Mouse (Mus musculus) bone marrow macrophage, adult 2 months (primary cell): ENCODE data around the gene Mafg. TPM values are rescaled to one million over a fixed set of nuclear protein-coding genes. Genes with fewer than 3 reads are reported as not detected.
A peak's percentile ranks its signal among the peaks of the same experiment; 100 is the strongest.

Experiments
- H3K27ac ChIP-seq: 2 replicates; pipeline ENCODE4 v1.5.1; 2012; ENCODE audit warnings: low read depth, low read length; ENCODE audit not compliant: insufficient read depth
- H3K4me1 ChIP-seq: 2 replicates; pipeline ENCODE4 v1.6.1; 2012; ENCODE audit warnings: low read length; ENCODE audit not compliant: control insufficient read depth, insufficient read depth
- H3K4me3 ChIP-seq: 2 replicates; pipeline ENCODE4 v1.5.1; 2012; ENCODE audit warnings: mild to moderate bottlenecking, low read length, moderate library complexity; ENCODE audit not compliant: insufficient read depth
- CTCF ChIP-seq: IDR thresholded peaks from 2 replicates; pipeline ENCODE4 v1.5.1; 2012; ENCODE audit warnings: low read depth, mild to moderate bottlenecking, low read length, moderate library complexity
- POLR2A ChIP-seq: IDR thresholded peaks from 2 replicates; pipeline ENCODE4 v1.6.1; 2012; ENCODE audit warnings: mild to moderate bottlenecking, low read depth, low read length, borderline replicate concordance
- polyA plus RNA-seq: library from polyadenylated mRNA; stranded (reverse); fragments of >200 nt; gene quantifications from 2 replicates; pipeline ENCODE4 v1.2.4, GENCODE M21; 2012; ENCODE audit not compliant: missing spikeins, insufficient read depth, insufficient read length

Mafg gene
- polyA plus RNA-seq, 1 experiment = 77.5 TPM

DNA sequence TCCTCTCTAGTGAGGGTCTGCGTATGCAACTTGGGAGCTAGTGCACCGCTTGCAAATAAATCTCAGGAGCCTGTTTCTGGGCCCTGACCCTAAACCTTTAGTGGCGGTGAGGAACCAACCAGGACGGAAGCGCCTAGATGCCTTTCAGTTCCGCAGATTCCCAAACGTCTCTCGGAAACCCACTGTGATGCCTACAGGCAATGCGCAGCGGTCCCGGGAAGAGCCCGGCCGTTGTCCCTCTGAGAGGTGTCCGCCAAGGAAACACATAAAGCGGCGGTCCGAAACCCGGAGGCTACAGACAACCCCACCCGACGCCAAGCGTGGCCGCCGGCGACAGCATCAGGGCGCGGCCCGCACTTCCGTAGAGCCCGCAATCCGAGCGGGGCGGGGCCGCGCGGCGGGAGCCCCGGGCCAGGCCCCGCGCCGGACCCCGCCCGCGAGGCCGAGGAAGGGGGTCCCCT, 52.5 kb downstream of the Mafg start:
- H3K4me1 ChIP-seq = peaks cover 17% of the 10 kb centered on the region
- TF ChIP-seq CTCF (no peak), POLR2A (no peak)
- peak overlapping the region; percentile 88 for H3K27ac ChIP-seq
- peak overlapping the region; percentile 87 for H3K4me3 ChIP-seq

DNA sequence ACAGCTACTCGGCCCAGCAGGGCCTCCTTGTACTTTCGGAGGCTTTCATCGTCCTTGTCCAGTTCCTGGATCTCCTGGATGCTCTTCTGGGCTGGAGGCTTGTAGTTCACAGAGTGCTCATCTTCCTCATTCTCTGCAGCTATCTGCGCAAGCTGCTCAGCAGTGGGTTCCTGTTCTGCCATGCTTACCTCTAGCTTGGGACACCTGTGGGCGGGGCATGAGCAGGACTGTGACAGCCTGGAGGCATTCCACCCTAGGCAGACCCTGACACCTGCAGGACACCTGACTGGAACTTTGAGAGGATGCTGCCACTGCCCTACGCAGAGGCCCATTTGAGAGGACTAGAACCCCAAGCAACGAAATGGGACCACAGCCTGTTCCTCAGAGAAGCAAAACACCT, 53.2 kb downstream of the Mafg start:
- H3K4me3 ChIP-seq = peak overlapping the region; percentile 87
- TF ChIP-seq CTCF (no peak), POLR2A (no peak)
- H3K27ac ChIP-seq = peak overlapping the region; percentile 88
- peaks cover 18% of the 10 kb centered on the region for H3K4me1 ChIP-seq

DNA sequence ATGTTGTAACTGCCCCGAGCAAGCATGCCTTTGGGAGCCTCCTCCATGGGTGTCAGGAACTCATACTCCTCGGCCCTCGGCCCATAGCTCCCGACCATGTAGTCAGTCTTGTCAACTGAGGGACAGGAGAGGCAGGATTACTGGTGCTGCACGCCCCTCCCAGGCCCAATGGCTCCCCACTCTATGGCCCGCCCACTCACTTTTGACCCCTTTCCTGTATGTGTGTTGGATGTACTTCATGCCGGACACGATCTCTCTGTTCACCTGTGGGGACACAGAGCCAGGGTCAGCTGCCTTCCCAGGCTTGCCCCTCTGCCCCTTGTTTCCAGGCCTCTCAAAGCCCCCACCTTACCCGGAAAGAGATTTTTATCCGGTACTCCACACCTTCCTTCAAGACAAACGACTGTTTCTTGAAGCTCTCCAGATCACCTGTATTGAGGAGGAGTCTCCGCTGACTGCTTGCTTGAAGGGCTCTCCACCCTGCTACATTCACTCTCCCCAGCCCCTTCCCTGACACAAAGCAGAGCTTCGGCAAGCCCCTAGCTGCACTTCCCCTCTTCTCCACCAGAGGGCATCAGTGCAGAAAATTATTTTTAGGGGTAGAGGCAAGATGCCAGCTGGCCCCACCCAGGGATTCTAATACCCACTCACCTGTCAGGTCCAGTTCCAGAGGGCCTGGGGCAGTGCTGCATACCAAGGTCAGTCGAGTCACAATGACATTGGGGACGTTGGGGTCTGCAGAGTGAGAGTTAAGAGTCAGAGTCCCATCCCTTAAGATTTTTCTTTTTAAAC, 53.9 kb downstream of the Mafg start:
- TF ChIP-seq POLR2A (no peak), CTCF (peak; percentile 66)
- peak overlapping the region; percentile 87 for H3K4me3 ChIP-seq
- peaks cover 22% of the 10 kb centered on the region for H3K4me1 ChIP-seq
- H3K27ac ChIP-seq = no peak overlapping the region

DNA sequence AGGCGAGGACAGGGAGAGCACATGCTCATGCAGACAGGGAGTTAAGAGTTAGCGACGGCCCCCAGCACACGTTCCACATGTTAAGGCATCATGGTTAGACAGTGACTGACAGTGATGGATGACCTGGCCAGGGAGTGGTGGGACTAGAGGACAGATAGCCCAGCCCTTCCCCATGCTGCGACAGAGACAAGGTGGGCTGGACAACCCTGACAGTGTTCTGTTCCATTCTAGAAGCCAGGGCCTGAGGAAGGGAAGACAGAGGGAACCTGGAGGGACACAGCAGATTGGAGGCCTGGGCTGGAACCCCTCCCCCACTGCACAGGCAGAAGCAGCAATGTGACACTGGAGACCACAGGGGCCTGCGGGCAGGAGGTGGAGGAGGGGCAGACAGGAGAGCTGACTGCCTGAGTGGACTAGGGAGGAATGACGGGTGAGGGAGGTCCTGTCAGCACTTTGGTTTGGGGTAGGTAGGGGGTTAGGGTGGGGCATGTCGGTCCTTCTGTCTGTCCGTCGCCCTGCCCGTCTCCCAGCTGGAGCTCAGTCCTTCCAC, 54.6 kb downstream of the Mafg start:
- Histone ChIP-seq H3K27ac (no peak overlapping the region), H3K4me1 (peaks cover 24% of the 10 kb centered on the region), H3K4me3 (no peak overlapping the region)
- TF ChIP-seq POLR2A = no peak
- no peak for TF ChIP-seq CTCF

DNA sequence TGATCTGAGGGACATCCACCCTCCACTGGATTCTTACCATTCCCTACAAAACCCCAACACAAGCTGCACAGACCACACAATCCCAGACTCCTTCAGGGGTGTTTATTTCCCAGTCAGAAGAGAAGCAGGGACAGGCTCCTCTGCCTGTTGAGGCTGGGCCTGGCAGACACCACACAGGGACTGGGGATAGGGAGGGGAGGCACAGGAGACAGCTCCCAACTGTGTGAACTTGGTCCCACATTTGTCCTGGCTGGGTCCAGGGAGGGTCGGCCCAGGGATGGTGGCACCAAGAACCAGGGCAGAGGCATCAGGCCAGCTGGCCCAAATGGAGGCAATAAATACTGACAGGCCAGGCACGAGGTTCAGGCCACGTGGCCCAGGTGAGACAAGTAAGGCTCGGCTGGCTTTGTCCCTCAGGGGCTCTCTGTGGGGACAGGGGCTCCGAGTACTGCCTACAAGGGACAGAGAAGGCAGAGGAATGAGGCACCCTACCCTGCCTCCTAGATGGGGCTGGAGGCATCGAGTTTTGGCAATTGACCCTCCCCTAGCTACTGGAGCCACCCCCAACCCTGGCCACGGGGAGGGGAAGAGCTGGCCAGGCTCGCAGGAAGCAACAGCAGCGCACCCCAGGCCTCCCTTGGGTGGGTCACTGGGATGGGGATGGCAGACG, 55.2 kb downstream of the Mafg start:
- H3K4me1 ChIP-seq = peaks cover 24% of the 10 kb centered on the region
- no peak overlapping the region for H3K4me3 ChIP-seq
- no peak overlapping the region for H3K27ac ChIP-seq
- TF ChIP-seq CTCF = no peak
- no peak for TF ChIP-seq POLR2A

DNA sequence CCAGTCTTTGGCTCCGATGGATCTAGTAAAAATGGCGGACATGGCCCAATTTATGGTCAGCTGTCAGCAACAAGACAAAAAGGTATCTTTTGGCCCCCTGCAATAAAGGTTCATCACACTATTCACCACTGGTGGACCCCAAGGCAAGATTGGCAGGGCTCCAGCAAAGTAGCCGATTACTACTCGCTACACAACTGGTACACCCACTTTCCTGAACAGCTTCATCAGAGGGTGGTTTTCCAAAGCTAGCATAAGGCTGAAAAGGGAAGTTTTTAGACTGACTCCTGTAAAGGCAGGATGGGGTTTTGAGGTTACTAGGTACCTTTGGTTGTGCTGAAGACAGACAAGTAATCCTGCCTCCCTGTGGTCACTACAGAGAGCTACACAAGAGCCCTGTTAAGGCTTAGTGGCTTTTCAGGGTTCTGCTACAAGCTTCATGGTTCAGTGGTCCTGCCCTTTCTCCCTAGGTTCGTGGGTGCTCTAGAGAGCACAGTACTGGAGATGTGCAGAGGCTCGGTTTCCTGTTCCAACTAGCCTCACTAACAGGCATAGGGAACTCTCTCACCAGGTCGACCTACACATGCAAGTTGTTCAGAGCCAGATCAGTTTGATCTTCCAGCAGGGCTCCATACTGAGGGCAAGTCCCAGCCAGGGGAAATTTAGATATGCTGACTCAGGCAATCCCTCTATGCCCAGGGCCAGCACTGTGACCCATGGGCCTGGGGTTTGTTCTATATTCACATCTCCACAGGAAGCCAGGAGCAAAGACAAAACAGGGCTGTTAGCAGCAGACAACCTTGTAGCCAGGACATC, 56.0 kb downstream of the Mafg start:
- TF ChIP-seq CTCF (no peak), POLR2A (no peak)
- no peak overlapping the region for H3K4me3 ChIP-seq
- H3K4me1 ChIP-seq = peaks cover 22% of the 10 kb centered on the region
- H3K27ac ChIP-seq = no peak overlapping the region

DNA sequence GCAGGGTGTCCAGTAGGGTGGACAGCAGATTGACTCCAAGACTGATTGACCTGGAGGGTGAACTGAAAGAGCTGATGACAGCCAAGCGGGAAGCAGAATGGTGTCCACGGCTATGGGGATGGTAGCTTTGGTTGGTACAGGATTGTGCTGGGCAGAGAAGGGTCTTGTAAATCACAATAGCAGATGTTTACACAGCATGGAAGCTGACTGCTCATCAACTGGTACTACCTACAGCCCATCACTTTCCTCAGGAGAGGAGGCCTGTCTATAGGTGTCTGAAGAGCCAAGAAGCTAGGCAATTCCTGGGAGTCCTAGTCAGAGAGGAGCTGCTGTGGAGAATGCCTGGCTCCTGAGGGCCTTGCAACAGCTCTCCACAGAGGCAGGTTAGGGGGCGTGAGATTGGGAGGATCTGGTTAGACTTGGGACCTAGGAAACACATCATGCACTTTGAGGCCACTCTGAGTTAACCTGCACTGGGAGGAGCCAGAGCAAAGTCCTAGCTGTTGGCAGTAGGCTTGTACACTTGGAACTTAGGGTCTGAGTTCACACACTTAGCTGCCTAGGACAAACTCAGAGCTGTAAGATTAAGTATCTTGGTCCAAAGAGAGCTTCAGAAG, 56.9 kb downstream of the Mafg start:
- Histone ChIP-seq H3K4me3 (no peak overlapping the region), H3K4me1 (peaks cover 21% of the 10 kb centered on the region), H3K27ac (no peak overlapping the region)
- TF ChIP-seq CTCF = no peak
- no peak for TF ChIP-seq POLR2A

DNA sequence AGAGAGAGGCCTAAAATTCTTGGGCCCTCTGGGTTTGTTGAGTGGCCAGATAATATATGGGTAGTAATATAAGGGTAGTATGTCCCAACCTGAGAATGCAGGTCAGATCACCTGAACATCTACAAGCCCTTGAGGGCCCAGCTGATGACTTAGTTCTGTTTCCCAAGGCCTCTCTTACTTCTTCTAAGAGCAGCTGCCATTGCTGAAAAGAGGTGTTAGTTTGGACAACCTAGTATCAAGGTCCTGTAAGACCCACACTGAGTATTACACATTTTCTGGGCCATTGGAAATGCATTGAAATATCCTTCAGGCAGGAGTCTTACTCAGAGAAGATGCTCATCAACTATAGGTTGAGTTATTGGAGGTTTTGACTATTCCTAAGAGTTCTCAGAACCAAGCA, 57.5 kb downstream of the Mafg start:
- Histone ChIP-seq H3K27ac (no peak overlapping the region), H3K4me3 (no peak overlapping the region), H3K4me1 (peaks cover 25% of the 10 kb centered on the region)
- TF ChIP-seq POLR2A (no peak), CTCF (no peak)

Other genes with a start within 250 kb of the Mafg start
- 45.6 and 46.6 TPM in 2 replicates for gene Nploc4, start 195.9 kb downstream of the Mafg start, polyA plus RNA-seq
- gene Tspan10, start 191.0 kb downstream of the Mafg start, polyA plus RNA-seq = 0.32 TPM in 1 of 2 replicates, not detected in the other
- 0.49 and 0.62 TPM in 2 replicates for gene Pde6g, start 180.1 kb downstream of the Mafg start, polyA plus RNA-seq
- 11.4 and 15.4 TPM in 2 replicates for gene Oxld1, start 175.5 kb downstream of the Mafg start, polyA plus RNA-seq
- 9.9 and 16.6 TPM in 2 replicates for gene Ccdc137, start 175.5 kb downstream of the Mafg start, polyA plus RNA-seq
- gene Arl16, start 166.0 kb downstream of the Mafg start, polyA plus RNA-seq = 13.0 and 13.6 TPM in 2 replicates
- 43.3 and 46.7 TPM in 2 replicates for gene Mrpl12, start 149.0 kb downstream of the Mafg start, polyA plus RNA-seq
- gene Slc25a10, start 141.8 kb downstream of the Mafg start, polyA plus RNA-seq = 62.9 and 65.6 TPM in 2 replicates
- gene Gcgr, start 102.9 kb downstream of the Mafg start, polyA plus RNA-seq = not detected in 2 replicates
- 63.5 and 64.0 TPM in 2 replicates for gene Mcrip1, start 83.9 kb downstream of the Mafg start, polyA plus RNA-seq
- not detected in 2 replicates for gene Ppp1r27, start 82.5 kb downstream of the Mafg start, polyA plus RNA-seq
- gene P4hb, start 60.3 kb downstream of the Mafg start, polyA plus RNA-seq = 292 and 334 TPM in 2 replicates
- 628 and 760 TPM in 2 replicates for gene Arhgdia, start 52.0 kb downstream of the Mafg start, polyA plus RNA-seq
- gene Alyref, start 35.2 kb downstream of the Mafg start, polyA plus RNA-seq = 97.5 and 121 TPM in 2 replicates
- 127 and 128 TPM in 2 replicates for gene Anapc11, start 35.2 kb downstream of the Mafg start, polyA plus RNA-seq
- 1.4 TPM in 1 of 2 replicates, not detected in the other for gene Npb, start 25.1 kb downstream of the Mafg start, polyA plus RNA-seq
- gene Pcyt2, start 15.7 kb downstream of the Mafg start, polyA plus RNA-seq = 52.4 and 64.5 TPM in 2 replicates
- 78.5 and 91.5 TPM in 2 replicates for gene Sirt7, start 8.4 kb downstream of the Mafg start, polyA plus RNA-seq
- gene Pycr1, start 10.2 kb upstream of the Mafg start, polyA plus RNA-seq = 0.61 and 0.78 TPM in 2 replicates
- gene Myadml2, start 14.6 kb upstream of the Mafg start, polyA plus RNA-seq = not detected in 2 replicates
- not detected in 2 replicates for gene Notum, start 27.6 kb upstream of the Mafg start, polyA plus RNA-seq
- 42.8 and 50.5 TPM in 2 replicates for gene Aspscr1, start 39.4 kb upstream of the Mafg start, polyA plus RNA-seq
- 109 and 110 TPM in 2 replicates for gene Cenpx, start 80.1 kb upstream of the Mafg start, polyA plus RNA-seq
- gene Lrrc45, start 80.3 kb upstream of the Mafg start, polyA plus RNA-seq = 34.3 and 46.1 TPM in 2 replicates
- 14.3 and 18.1 TPM in 2 replicates for gene Rac3, start 87.9 kb upstream of the Mafg start, polyA plus RNA-seq
- gene Dcxr, start 93.7 kb upstream of the Mafg start, polyA plus RNA-seq = 65.0 and 65.6 TPM in 2 replicates
- 57.0 and 81.4 TPM in 2 replicates for gene Cbr2, start 98.5 kb upstream of the Mafg start, polyA plus RNA-seq
- 13.2 and 32.4 TPM in 2 replicates for gene Hmga1b, start 129.2 kb upstream of the Mafg start, polyA plus RNA-seq
- 18.3 and 22.6 TPM in 2 replicates for gene Rfng, start 150.6 kb upstream of the Mafg start, polyA plus RNA-seq
- gene Gps1, start 150.7 kb upstream of the Mafg start, polyA plus RNA-seq = 34.7 and 41.1 TPM in 2 replicates
- 22.7 and 28.5 TPM in 2 replicates for gene Dus1l, start 162.8 kb upstream of the Mafg start, polyA plus RNA-seq
- 6.9 and 8.1 TPM in 2 replicates for gene Fasn, start 190.9 kb upstream of the Mafg start, polyA plus RNA-seq